Mouse (Mus musculus) hindbrain, embryonic 12.5 days (tissue): ENCODE results near the gene Npas2. TPM values are rescaled to one million over a fixed set of nuclear protein-coding genes. Genes with fewer than 3 reads are reported as not detected.

Experiments used
- ATAC-seq: fragments of 200-750 bp; cut with Nextera tagmentation; 2 replicates; pipeline ENCODE4 v1.8.0; 2017; ENCODE audit warnings: moderate TSS enrichment; ENCODE audit not compliant: low FRiP score
- H3K27ac ChIP-seq: fragments of 300-500 bp; sonication (generic); 2 replicates; pipeline ENCODE4 v1.5.1; 2016; ENCODE audit warnings: mild to moderate bottlenecking
- H3K27me3 ChIP-seq: fragments of 300-500 bp; sonication (generic); 2 replicates; pipeline ENCODE4 v1.6.1; 2016; ENCODE audit warnings: mild to moderate bottlenecking
- H3K36me3 ChIP-seq: fragments of 300-500 bp; sonication (generic); 2 replicates; pipeline ENCODE4 v1.6.1; 2016; ENCODE audit warnings: mild to moderate bottlenecking
- H3K4me1 ChIP-seq: fragments of 300-500 bp; sonication (generic); 2 replicates; pipeline ENCODE4 v1.6.1; 2016
- H3K4me2 ChIP-seq: fragments of 300-500 bp; sonication (generic); replicated peaks from 2 replicates; pipeline ENCODE4 v1.6.1; 2016; ENCODE audit warnings: mild to moderate bottlenecking
- H3K4me3 ChIP-seq: fragments of 300-500 bp; sonication (generic); 2 replicates; pipeline ENCODE4 v1.5.1; 2016; ENCODE audit warnings: mild to moderate bottlenecking
- H3K9ac ChIP-seq: fragments of 300-500 bp; sonication (generic); 2 replicates; pipeline ENCODE4 v1.6.1; 2016; ENCODE audit warnings: mild to moderate bottlenecking, moderate library complexity
- H3K9me3 ChIP-seq: fragments of 300-500 bp; sonication (generic); replicated peaks from 2 replicates; pipeline ENCODE4 v1.6.1; 2016; ENCODE audit warnings: mild to moderate bottlenecking
- WGBS: fragments of 180-500 bp; shearing (Covaris S2); methylation state at CpG from one replicate; pipeline ENCODE4 v1.1.7; 2016; 5-methylcytosine and 5-hydroxymethylcytosine counted together
- polyA plus RNA-seq: library from polyadenylated mRNA; unstranded; fragments of >200 nt; fragmentation: Nextera tagmentation; extraction: Ambion mirVana; gene quantifications from 2 replicates; pipeline ENCODE4 v1.2.1, GENCODE M21; 2016

Gene Npas2
- polyA plus RNA-seq, 1 experiment from 2014 or later = 0.15 TPM

DNA sequence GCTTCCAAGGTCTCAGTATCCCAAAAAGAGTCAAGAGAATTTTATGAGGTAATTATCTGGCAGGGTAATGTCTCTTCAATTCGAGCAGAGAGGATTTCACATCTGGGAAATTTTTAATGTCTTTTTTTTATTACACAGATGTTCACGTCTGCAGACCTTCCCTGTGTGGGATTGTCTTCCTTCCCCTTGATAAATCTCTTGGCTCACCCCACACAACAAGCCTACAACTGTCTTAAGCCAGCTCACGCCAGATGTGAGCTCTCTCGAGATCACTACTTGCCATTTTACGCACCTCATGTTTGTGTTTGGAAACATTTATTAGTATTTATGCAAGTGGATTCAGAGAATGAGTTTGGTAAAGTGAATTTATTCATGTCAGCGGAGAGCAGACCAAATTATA is 128.4 kb downstream of the Npas2 start:
- 81% methylated on average over 6 of the region's 6 CpGs for WGBS
- H3K36me3 ChIP-seq = no peaks in the 10 kb centered on the region
- no peak for ATAC-seq

GRCm38 (mm10) chr1:39325228-39325627 is 131.7 kb downstream of the Npas2 start:
- Histone ChIP-seq H3K9me3 (no peaks in the 10 kb centered on the region), H3K9ac (no peak overlapping the region), H3K4me2 (no peak overlapping the region), H3K4me3 (no peak overlapping the region), H3K36me3 (no peaks in the 10 kb centered on the region), H3K4me1 (no peaks in the 10 kb centered on the region), H3K27ac (no peak overlapping the region), H3K27me3 (no peaks in the 10 kb centered on the region)
- ATAC-seq = no peak
- WGBS = 92% methylated on average over 6 of the region's 6 CpGs

More for the DNA sequence above, 128.4 kb downstream of the Npas2 start:
- H3K4me1 ChIP-seq = no peaks in the 10 kb centered on the region
- no peak overlapping the region for H3K27ac ChIP-seq
- H3K9me3 ChIP-seq = no peaks in the 10 kb centered on the region
- no peaks in the 10 kb centered on the region for H3K27me3 ChIP-seq
- H3K4me2 ChIP-seq = no peak overlapping the region
- H3K4me3 ChIP-seq = no peak overlapping the region
- H3K9ac ChIP-seq = no peak overlapping the region

- H3K4me2 ChIP-seq = no peak overlapping the region
- ATAC-seq = no peak
- no peak overlapping the region for H3K4me3 ChIP-seq
- no peaks in the 10 kb centered on the region for H3K4me1 ChIP-seq
- H3K27me3 ChIP-seq = no peaks in the 10 kb centered on the region
- H3K9me3 ChIP-seq = no peaks in the 10 kb centered on the region
- H3K27ac ChIP-seq = no peak overlapping the region
- whole genome bisulfite sequencing = 75% methylated on average over 7 of the region's 7 CpGs
- H3K9ac ChIP-seq = no peak overlapping the region
- no peaks in the 10 kb centered on the region for H3K36me3 ChIP-seq
These were observed 134.0 kb downstream of the Npas2 start for GRCm38 (mm10) chr1:39327546-39327945.

DNA sequence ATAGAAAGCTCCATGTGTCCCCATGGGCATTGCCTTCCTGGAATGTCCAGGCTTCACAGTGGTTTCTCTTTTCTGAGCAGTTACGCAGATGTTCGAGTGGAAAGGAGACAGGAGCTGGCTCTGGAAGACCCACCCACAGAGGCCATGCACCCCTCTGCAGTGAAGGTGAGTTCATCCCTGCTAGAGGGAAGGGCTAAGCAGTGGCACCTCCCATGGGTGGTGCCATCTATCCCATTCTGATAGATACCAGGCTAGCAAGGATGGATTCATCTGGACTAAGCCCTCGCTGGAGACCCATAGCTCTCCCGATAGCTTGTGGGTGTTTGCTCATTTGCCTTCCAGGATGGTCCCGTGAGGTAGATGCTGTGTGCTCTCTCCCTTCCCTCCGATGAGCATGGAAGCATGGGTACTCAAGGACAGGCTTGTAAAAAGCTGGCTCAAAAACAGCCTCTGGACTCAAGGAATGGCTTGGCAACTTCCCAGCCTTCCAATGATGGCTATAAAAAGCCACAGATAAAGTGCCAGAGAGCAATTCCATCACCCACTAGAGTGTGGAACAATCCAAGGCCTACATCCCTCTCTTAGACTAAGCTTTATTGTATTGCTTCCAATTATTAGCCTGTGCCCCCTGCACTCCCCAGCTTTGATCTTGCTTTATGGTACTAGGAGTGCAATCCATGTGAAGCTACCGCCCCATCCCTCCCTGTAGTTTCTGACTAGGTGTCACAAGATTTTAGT is 137.5 kb downstream of the Npas2 start:
- Histone ChIP-seq H3K9ac (no peak overlapping the region), H3K4me2 (no peak overlapping the region), H3K36me3 (no peaks in the 10 kb centered on the region), H3K9me3 (no peaks in the 10 kb centered on the region), H3K4me1 (no peaks in the 10 kb centered on the region), H3K27ac (no peak overlapping the region), H3K4me3 (no peak overlapping the region), H3K27me3 (peaks cover 3% of the 10 kb centered on the region; the same call in 1 of the 2 replicates)
- WGBS = 89% methylated on average over 7 of the region's 7 CpGs
- ATAC-seq = no peak

- H3K9me3 ChIP-seq = no peaks in the 10 kb centered on the region
- no peak overlapping the region for H3K27ac ChIP-seq
- peaks cover 3% of the 10 kb centered on the region; the same call in 1 of the 2 replicates for H3K27me3 ChIP-seq
- H3K4me1 ChIP-seq = no peaks in the 10 kb centered on the region
- ATAC-seq = no peak
- 84% methylated on average over 4 of the region's 4 CpGs for WGBS
- no peak overlapping the region for H3K4me3 ChIP-seq
- no peak overlapping the region for H3K4me2 ChIP-seq
- H3K36me3 ChIP-seq = no peaks in the 10 kb centered on the region
- H3K9ac ChIP-seq = no peak overlapping the region
These were observed 138.9 kb downstream of the Npas2 start for GRCm38 (mm10) chr1:39332456-39332855.

- H3K9ac ChIP-seq = no peak overlapping the region
- WGBS = 31% methylated on average over 15 of the region's 15 CpGs
- H3K4me2 ChIP-seq = no peak overlapping the region
- no peaks in the 10 kb centered on the region for H3K9me3 ChIP-seq
- H3K27ac ChIP-seq = no peak overlapping the region
- H3K27me3 ChIP-seq = peaks cover 5% of the 10 kb centered on the region
- no peaks in the 10 kb centered on the region for H3K4me1 ChIP-seq
- no peak overlapping the region for H3K4me3 ChIP-seq
- H3K36me3 ChIP-seq = no peaks in the 10 kb centered on the region
- no peak for ATAC-seq
These were observed 142.1 kb downstream of the Npas2 start for GRCm38 (mm10) chr1:39335561-39336196.

DNA sequence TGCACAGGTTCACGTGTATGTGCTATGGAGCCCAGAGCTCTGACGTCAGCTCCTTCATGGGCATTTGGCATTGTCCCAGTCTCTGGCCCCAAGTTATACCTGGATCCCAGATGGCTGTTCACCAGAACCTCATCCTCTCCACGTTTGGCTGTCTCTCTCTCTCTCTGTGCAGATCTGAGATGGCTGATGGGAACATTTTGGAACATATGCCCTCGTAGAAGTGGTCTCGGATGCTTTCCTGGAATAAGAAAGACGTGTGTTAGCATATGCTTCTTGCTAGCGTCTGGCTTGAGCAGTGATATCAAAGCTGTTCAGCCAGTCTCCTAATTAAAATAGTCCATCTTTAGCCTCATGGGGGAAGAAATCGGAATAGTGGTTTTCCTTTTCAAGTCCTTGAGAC is 143.3 kb downstream of the Npas2 start:
- 86% methylated on average over 8 of the region's 8 CpGs for WGBS
- H3K4me1 ChIP-seq = no peaks in the 10 kb centered on the region
- H3K27me3 ChIP-seq = peaks cover 5% of the 10 kb centered on the region
- H3K27ac ChIP-seq = no peak overlapping the region
- H3K9ac ChIP-seq = no peak overlapping the region
- H3K36me3 ChIP-seq = no peaks in the 10 kb centered on the region
- H3K4me2 ChIP-seq = no peak overlapping the region
- no peak for ATAC-seq
- H3K9me3 ChIP-seq = no peaks in the 10 kb centered on the region
- H3K4me3 ChIP-seq = no peak overlapping the region

- H3K27ac ChIP-seq = no peak overlapping the region
- H3K4me2 ChIP-seq = no peak overlapping the region
- no peak for ATAC-seq
- H3K9me3 ChIP-seq = no peaks in the 10 kb centered on the region
- H3K4me3 ChIP-seq = no peak overlapping the region
- no peaks in the 10 kb centered on the region for H3K36me3 ChIP-seq
- H3K4me1 ChIP-seq = no peaks in the 10 kb centered on the region
- WGBS = 79% methylated on average over 10 of the region's 10 CpGs
- peaks cover 5% of the 10 kb centered on the region for H3K27me3 ChIP-seq
- no peak overlapping the region for H3K9ac ChIP-seq
These were observed 145.3 kb downstream of the Npas2 start for GRCm38 (mm10) chr1:39338831-39339230.

DNA sequence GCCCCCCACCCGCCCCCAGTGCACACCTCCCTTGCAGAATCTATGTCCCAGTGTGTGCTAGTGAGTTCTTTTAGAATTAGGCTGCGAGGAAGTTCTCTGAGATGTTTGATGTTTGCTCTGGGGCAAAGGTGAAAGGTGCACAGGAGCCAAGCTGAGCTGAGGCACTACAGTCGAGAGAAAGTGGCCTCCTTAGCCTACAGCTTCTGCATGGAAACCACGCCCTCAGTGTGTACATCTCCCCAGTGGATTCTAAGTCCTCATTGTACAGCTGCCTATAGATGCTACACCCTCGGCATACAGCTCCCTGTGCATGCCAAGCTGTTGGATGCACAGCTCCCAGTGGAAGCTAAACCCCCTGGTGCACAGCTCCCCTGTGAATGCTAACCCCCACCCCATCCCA is 145.9 kb downstream of the Npas2 start:
- 50% methylated on average over 5 of the region's 5 CpGs for WGBS
- Histone ChIP-seq H3K27me3 (peaks cover 5% of the 10 kb centered on the region), H3K4me3 (no peak overlapping the region), H3K9ac (no peak overlapping the region), H3K9me3 (no peaks in the 10 kb centered on the region), H3K27ac (no peak overlapping the region), H3K4me1 (no peaks in the 10 kb centered on the region), H3K4me2 (no peak overlapping the region), H3K36me3 (no peaks in the 10 kb centered on the region)
- ATAC-seq = no peak

DNA sequence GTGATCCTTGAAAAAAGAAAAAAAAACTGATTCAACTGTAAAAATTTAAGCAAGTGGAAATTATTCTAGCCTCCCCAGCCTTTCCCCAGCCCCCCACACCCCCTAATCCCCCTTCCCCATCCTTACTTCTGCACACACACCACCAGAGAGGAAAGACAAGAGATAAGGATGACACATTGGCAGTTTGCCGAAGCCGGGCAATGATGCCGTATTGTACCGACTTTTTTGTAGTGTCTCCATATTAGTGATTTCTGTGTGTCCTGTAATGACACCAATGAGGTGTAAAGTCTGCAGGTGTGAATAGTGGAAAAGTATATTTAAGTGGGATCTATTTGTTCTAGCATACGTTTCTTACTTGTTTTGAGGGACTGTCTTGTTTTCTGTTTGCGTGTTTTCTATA is 146.6 kb downstream of the Npas2 start:
- no peaks in the 10 kb centered on the region for H3K9me3 ChIP-seq
- no peak overlapping the region for H3K9ac ChIP-seq
- no peaks in the 10 kb centered on the region for H3K36me3 ChIP-seq
- no peak overlapping the region for H3K4me2 ChIP-seq
- ATAC-seq = no peak
- 85% methylated on average over 6 of the region's 6 CpGs for WGBS
- no peaks in the 10 kb centered on the region for H3K4me1 ChIP-seq
- H3K27ac ChIP-seq = no peak overlapping the region
- H3K4me3 ChIP-seq = no peak overlapping the region
- peaks cover 3% of the 10 kb centered on the region; the same call in 1 of the 2 replicates for H3K27me3 ChIP-seq

DNA sequence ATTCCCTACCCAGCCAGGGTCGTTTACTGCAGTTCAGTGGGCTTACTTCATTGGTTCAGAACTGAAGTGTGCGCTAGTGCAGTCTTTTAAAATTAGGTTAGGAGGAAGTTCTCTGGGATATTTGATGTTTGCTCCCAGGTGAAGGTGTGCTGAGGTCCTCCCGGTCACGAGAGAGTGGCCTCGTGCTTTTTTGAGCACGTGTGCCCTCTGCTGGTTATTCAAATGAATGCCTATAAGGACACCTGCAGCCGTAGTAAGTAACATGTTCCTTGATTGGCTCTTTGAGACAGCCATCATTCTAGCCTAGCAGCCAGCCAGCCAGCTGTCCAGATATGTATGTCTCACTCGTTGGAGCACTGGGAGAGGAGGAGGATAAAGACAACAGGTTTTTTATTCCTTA is 147.1 kb downstream of the Npas2 start:
- Histone ChIP-seq H3K4me1 (no peaks in the 10 kb centered on the region), H3K4me2 (no peak overlapping the region), H3K27ac (no peak overlapping the region), H3K9ac (no peak overlapping the region), H3K9me3 (no peaks in the 10 kb centered on the region), H3K36me3 (no peaks in the 10 kb centered on the region), H3K27me3 (peaks cover 3% of the 10 kb centered on the region; the same call in 1 of the 2 replicates), H3K4me3 (no peak overlapping the region)
- WGBS = 24% methylated on average over 8 of the region's 8 CpGs
- ATAC-seq = no peak

DNA sequence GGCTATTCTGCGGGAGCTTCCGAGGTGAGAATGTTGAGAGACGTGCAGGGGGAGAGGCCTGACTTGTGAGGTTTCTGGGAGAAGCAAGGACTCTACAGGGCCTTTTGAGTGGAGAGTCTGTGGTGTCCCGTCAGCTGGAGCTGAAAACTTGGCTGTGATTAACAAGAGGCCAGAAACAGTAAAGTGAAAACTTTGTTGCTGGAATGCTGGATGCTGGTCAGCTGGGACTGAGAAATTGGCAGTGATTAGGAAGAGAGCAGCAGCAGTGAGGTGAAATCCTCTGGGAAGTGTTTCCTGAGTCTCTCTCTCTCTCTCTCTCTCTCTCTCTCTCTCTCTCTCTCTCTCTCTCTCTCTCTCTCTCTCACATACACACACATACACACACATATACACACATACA is 148.3 kb downstream of the Npas2 start:
- 76% methylated on average over 4 of the region's 4 CpGs for WGBS
- Histone ChIP-seq H3K27me3 (peaks cover 3% of the 10 kb centered on the region; the same call in 1 of the 2 replicates), H3K4me2 (no peak overlapping the region), H3K9me3 (no peaks in the 10 kb centered on the region), H3K4me1 (no peaks in the 10 kb centered on the region), H3K4me3 (no peak overlapping the region), H3K36me3 (no peaks in the 10 kb centered on the region), H3K27ac (no peak overlapping the region), H3K9ac (no peak overlapping the region)
- ATAC-seq = no peak

GRCm38 (mm10) chr1:39343242-39343641 is 149.7 kb downstream of the Npas2 start:
- Histone ChIP-seq H3K4me1 (no peaks in the 10 kb centered on the region), H3K9me3 (no peaks in the 10 kb centered on the region), H3K4me3 (no peak overlapping the region), H3K4me2 (no peak overlapping the region), H3K36me3 (no peaks in the 10 kb centered on the region), H3K27ac (no peak overlapping the region), H3K27me3 (peaks cover 3% of the 10 kb centered on the region; the same call in 1 of the 2 replicates), H3K9ac (no peak overlapping the region)
- 80% methylated on average over 5 of the region's 5 CpGs for WGBS
- no peak for ATAC-seq
